Mouse (Mus musculus) heart, adult 2 months (tissue): Measurements from ENCODE around the gene Olfr1337. TPM values are rescaled to one million over a fixed set of nuclear protein-coding genes. Genes with fewer than 3 reads are reported as not detected.

Experiments
- DNase-seq, 2 experiments: peaks; one replicate each; pipeline ENCODE4 v3.0.0; 2021
- H3K27ac ChIP-seq: fragments of 200-600 bp; 2 replicates; pipeline ENCODE4 v1.8.1; 2022
- H3K27me3 ChIP-seq: fragments of 200-500 bp; 2 replicates; pipeline ENCODE4 v1.6.1; 2012; ENCODE audit warnings: mild to moderate bottlenecking, low read length, inconsistent platforms, mixed read lengths; ENCODE audit not compliant: control insufficient read depth, insufficient read depth
- H3K36me3 ChIP-seq: fragments of 200-500 bp; 2 replicates; pipeline ENCODE4 v1.6.1; 2012; ENCODE audit warnings: low read length, inconsistent platforms; ENCODE audit not compliant: control insufficient read depth, insufficient read depth
- H3K4me1 ChIP-seq: fragments of 200-500 bp; 2 replicates; pipeline ENCODE4 v1.6.1; 2011; ENCODE audit warnings: low read length; ENCODE audit not compliant: control insufficient read depth, insufficient read depth
- H3K4me3 ChIP-seq: fragments of 200-600 bp; 2 replicates; pipeline ENCODE4 v1.8.1; 2022
- H3K79me2 ChIP-seq: fragments of 200-500 bp; replicated peaks from 2 replicates; pipeline ENCODE4 v1.6.1; 2012; ENCODE audit warnings: mild to moderate bottlenecking, inconsistent platforms, low read length, moderate library complexity, mixed read lengths; ENCODE audit not compliant: control insufficient read depth, insufficient read depth
- H3K9ac ChIP-seq: fragments of 200-500 bp; 2 replicates; pipeline ENCODE4 v1.6.1; 2012; ENCODE audit warnings: low read depth, mild to moderate bottlenecking, control low read depth, inconsistent platforms, low read length, mixed read lengths
- CTCF ChIP-seq: fragments of 200-600 bp; IDR thresholded peaks from 2 replicates; pipeline ENCODE4 v1.8.1; 2022; ENCODE audit warnings: antibody characterized with exemption, mild to moderate bottlenecking, moderate library complexity
- EP300 ChIP-seq: fragments of 200-500 bp; IDR thresholded peaks from 2 replicates; pipeline ENCODE4 v1.6.1; 2011; ENCODE audit warnings: low read depth, low read length, control low read depth; ENCODE audit not compliant: insufficient read depth
- POLR2A ChIP-seq: fragments of 200-500 bp; IDR thresholded peaks from 2 replicates; pipeline ENCODE4 v1.6.1; 2011; ENCODE audit warnings: mild to moderate bottlenecking, low read depth, low read length, control low read depth; ENCODE audit not compliant: insufficient read depth
- WGBS: fragments of 180-500 bp; shearing (Covaris S2); methylation state at CpG from one replicate; pipeline ENCODE4 v1.1.7; 2018; 5-methylcytosine and 5-hydroxymethylcytosine counted together
- intact Hi-C: fragments of 180-260 bp; cut with DNase I; formaldehyde crosslinking; loops from one replicate; pipeline ENCODE4 v1.15.1; 2025
- polyA plus RNA-seq: library from polyadenylated mRNA; depleted of rRNA; stranded (reverse); fragments of >200 nt; gene quantifications from 2 replicates; pipeline ENCODE4 v1.2.3, GENCODE M21; 2012; rRNA removed
- total RNA-seq, 2 experiments: library from RNA; stranded (reverse); gene quantifications; 2 replicates each; pipeline ENCODE4 v1.2.3; 2021

Olfr1337 gene
- total and polyA plus RNA-seq, 3 experiments = not detected

GRCm38 (mm10) chr4:118740988-118741698 lies 41.2 kb downstream of the Olfr1337 start:
- H3K27me3 ChIP-seq = peaks cover 2% of the 10 kb centered on the region; the same call in 1 of the 2 replicates
- no peak overlapping the region for H3K27ac ChIP-seq
- no peak for DNase-seq
- intact Hi-C loops = no loop called here
- 11% methylated on average over 11 of the region's 11 CpGs for WGBS
- H3K36me3 ChIP-seq = no peaks in the 10 kb centered on the region
- no peak overlapping the region for H3K4me3 ChIP-seq
- no peak overlapping the region for H3K9ac ChIP-seq
- H3K4me1 ChIP-seq = no peaks in the 10 kb centered on the region
- TF ChIP-seq POLR2A = no peak
- TF ChIP-seq EP300 = no peak
- TF ChIP-seq CTCF = no peak
- H3K79me2 ChIP-seq = no peaks in the 10 kb centered on the region

GRCm38 (mm10) chr4:118739574-118739973 lies 42.8 kb downstream of the Olfr1337 start:
- H3K79me2 ChIP-seq = no peaks in the 10 kb centered on the region
- intact Hi-C loops = no loop called here
- H3K27me3 ChIP-seq = peaks cover 2% of the 10 kb centered on the region; the same call in 1 of the 2 replicates
- no peak overlapping the region for H3K27ac ChIP-seq
- no peaks in the 10 kb centered on the region for H3K4me1 ChIP-seq
- TF ChIP-seq CTCF (no peak), POLR2A (no peak), EP300 (no peak)
- DNase-seq = no peak
- 60% methylated on average over 3 of the region's 3 CpGs for WGBS
- H3K36me3 ChIP-seq = no peaks in the 10 kb centered on the region
- no peak overlapping the region for H3K9ac ChIP-seq
- no peak overlapping the region for H3K4me3 ChIP-seq

- no peaks in the 10 kb centered on the region for H3K36me3 ChIP-seq
- no peak within 1 kb of the TSS for H3K4me3 ChIP-seq
- H3K79me2 ChIP-seq = no peaks in the 10 kb centered on the region
- no peak within 1 kb of the TSS for H3K9ac ChIP-seq
- no peaks in the 10 kb centered on the region; the same call in 1 of the 2 replicates for H3K27me3 ChIP-seq
- no peaks in the 10 kb centered on the region for H3K4me1 ChIP-seq
- whole genome bisulfite sequencing = 88% methylated on average over 1 of the region's 1 CpGs
- no peak for TF ChIP-seq EP300
- no peak for TF ChIP-seq CTCF
- no peak for TF ChIP-seq POLR2A
- intact Hi-C loops = no loop called here
- H3K27ac ChIP-seq = no peak within 1 kb of the TSS
- DNase-seq = no peak
These were observed 50.5 kb downstream of the Olfr1337 start, which contains the start of gene Olfr1339 for GRCm38 (mm10) chr4:118731875-118732274. Gene Olfr1339 (plus strand): TSS chr4:118732175.

Other genes starting within 250 kb of the Olfr1337 start
- not detected for gene Tmem125, start 238.5 kb downstream of the Olfr1337 start, total RNA-seq
- 0.44 and 0.70 TPM in 2 replicates for gene Tmem125, start 238.5 kb downstream of the Olfr1337 start, polyA plus RNA-seq
- under 1 TPM in 1 of 2 experiments, not detected in 1; 0.05 TPM for gene Cfap57, start 161.8 kb downstream of the Olfr1337 start, total RNA-seq
- 0.03 and 0.14 TPM in 2 replicates for gene Cfap57, start 161.8 kb downstream of the Olfr1337 start, polyA plus RNA-seq
- 10 to 100 TPM; 34.1 to 38.1 TPM for gene Ebna1bp2, start 161.8 kb downstream of the Olfr1337 start, total RNA-seq
- 20.0 and 22.4 TPM in 2 replicates for gene Ebna1bp2, start 161.8 kb downstream of the Olfr1337 start, polyA plus RNA-seq
- not detected for gene Olfr62, start 123.6 kb downstream of the Olfr1337 start, total RNA-seq
- not detected in 2 replicates for gene Olfr62, start 123.6 kb downstream of the Olfr1337 start, polyA plus RNA-seq
- gene Olfr1342, start 89.8 kb downstream of the Olfr1337 start, total RNA-seq = not detected
- not detected in 2 replicates for gene Olfr1342, start 89.8 kb downstream of the Olfr1337 start, polyA plus RNA-seq
- not detected for gene Olfr1341, start 79.1 kb downstream of the Olfr1337 start, total RNA-seq
- not detected in 2 replicates for gene Olfr1341, start 79.1 kb downstream of the Olfr1337 start, polyA plus RNA-seq
- not detected for gene Olfr1340, start 62.4 kb downstream of the Olfr1337 start, total RNA-seq
- gene Olfr1340, start 62.4 kb downstream of the Olfr1337 start, polyA plus RNA-seq = not detected in 2 replicates
- not detected for gene Olfr1339, start 50.4 kb downstream of the Olfr1337 start, total RNA-seq
- gene Olfr1339, start 50.4 kb downstream of the Olfr1337 start, polyA plus RNA-seq = not detected in 2 replicates
- gene Olfr1338, start 23.8 kb downstream of the Olfr1337 start, total RNA-seq = not detected
- gene Olfr1338, start 23.8 kb downstream of the Olfr1337 start, polyA plus RNA-seq = not detected in 2 replicates
- not detected for gene Olfr1335, start 27.4 kb upstream of the Olfr1337 start, total RNA-seq
- not detected in 2 replicates for gene Olfr1335, start 27.4 kb upstream of the Olfr1337 start, polyA plus RNA-seq
- not detected for gene Olfr1333, start 53.7 kb upstream of the Olfr1337 start, total RNA-seq
- gene Olfr1333, start 53.7 kb upstream of the Olfr1337 start, polyA plus RNA-seq = not detected in 2 replicates
- gene Olfr1331, start 82.1 kb upstream of the Olfr1337 start, total RNA-seq = not detected
- gene Olfr1331, start 82.1 kb upstream of the Olfr1337 start, polyA plus RNA-seq = not detected in 2 replicates
- gene Olfr1330, start 106.0 kb upstream of the Olfr1337 start, total RNA-seq = not detected
- not detected in 2 replicates for gene Olfr1330, start 106.0 kb upstream of the Olfr1337 start, polyA plus RNA-seq
- not detected for gene Olfr1329, start 134.9 kb upstream of the Olfr1337 start, total RNA-seq
- gene Olfr1329, start 134.9 kb upstream of the Olfr1337 start, polyA plus RNA-seq = not detected in 2 replicates
- gene Olfr1328, start 156.0 kb upstream of the Olfr1337 start, total RNA-seq = not detected
- gene Olfr1328, start 156.0 kb upstream of the Olfr1337 start, polyA plus RNA-seq = not detected in 2 replicates
- gene Lao1, start 179.0 kb upstream of the Olfr1337 start, total RNA-seq = under 1 TPM; 0.20 to 0.42 TPM
- not detected in 2 replicates for gene Lao1, start 179.0 kb upstream of the Olfr1337 start, polyA plus RNA-seq